Comparison of ENCODE assay signal across 8 mouse cellular contexts in the genomic region with DNA sequence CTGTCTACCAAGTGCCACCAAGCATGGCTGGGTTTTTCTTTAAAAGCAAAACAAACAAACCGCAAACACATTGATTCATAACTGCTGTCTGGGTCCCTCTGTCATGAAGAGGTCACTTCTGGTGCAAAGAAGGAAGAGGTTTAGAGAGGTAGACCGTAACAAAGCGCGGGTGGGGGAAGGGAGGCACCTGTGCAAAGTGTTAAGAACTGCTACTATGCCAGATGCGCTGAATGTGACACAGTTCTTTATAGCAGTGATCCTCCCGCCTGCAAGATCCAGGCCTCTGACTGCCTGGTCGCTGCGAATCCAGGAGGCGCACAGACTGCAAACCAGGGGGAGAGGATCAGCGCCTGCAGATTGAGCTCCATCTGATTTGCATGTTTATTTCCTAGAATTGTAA. TPM values are rescaled to one million over a fixed set of nuclear protein-coding genes. Genes with fewer than 3 reads are reported as not detected.
DNase-seq lines count a peak whose midpoint lies in the region; ATAC-seq and TF ChIP-seq lines count a peak whose summit lies in the region.

No protein-coding gene starts in this region.

- no peak overlapping the region; the same call in 1 of the 2 replicates for H3K4me3 ChIP-seq in kidney, embryonic 15.5 days (replicated peaks)
- H3K4me3 ChIP-seq in hindbrain, embryonic 14.5 days (replicated peaks; ENCODE audit: low read length): peak overlapping the region; percentile 92
- H3K4me3 ChIP-seq in neural tube, embryonic 12.5 days: no peak overlapping the region

- no peak for TF ChIP-seq POLR2A in brain, embryonic 14.5 days (IDR thresholded peaks at IDR 0.05; ENCODE audit: borderline replicate concordance, extremely low read depth, insufficient read depth, insufficient read length, poor library complexity, severe bottlenecking)

- peak overlapping the region; percentile 95 for H3K4me2 ChIP-seq in kidney, embryonic 15.5 days
- H3K4me2 ChIP-seq in hindbrain, embryonic 14.5 days (replicated peaks): peak overlapping the region; percentile 84
- H3K4me2 ChIP-seq in neural tube, embryonic 12.5 days (replicated peaks): peak overlapping the region; percentile 75

- peaks cover 32% of the 10 kb centered on the region for H3K27me3 ChIP-seq in kidney, embryonic 15.5 days
- peaks cover 17% of the 10 kb centered on the region for H3K27me3 ChIP-seq in hindbrain, embryonic 14.5 days (ENCODE audit: control insufficient read depth, insufficient read depth, low read length)
- H3K27me3 ChIP-seq in neural tube, embryonic 12.5 days (replicated peaks): peaks cover 15% of the 10 kb centered on the region; the same call in 1 of the 2 replicates

- no peak for DNase-seq in kidney, adult 11 months
- DNase-seq in brain, embryonic 14.5 days (ENCODE audit: low read depth): peak; percentile 69
- no peak for DNase-seq in hindbrain, embryonic 14.5 days (ENCODE audit: low spot score)
- DNase-seq in cerebellum, postnatal 36 days: no peak
- no peak for DNase-seq in liver
- no peak for DNase-seq in urinary bladder, postnatal 4 days (ENCODE audit: low spot score in 2 of 2)

- no peak overlapping the region for H3K9ac ChIP-seq in kidney, embryonic 15.5 days
- no peak overlapping the region for H3K9ac ChIP-seq in hindbrain, embryonic 14.5 days
- H3K9ac ChIP-seq in neural tube, embryonic 12.5 days: 0 out of 2 replicates have a peak overlapping the region, but pooled peaks have one; percentile 93

- H3K36me3 ChIP-seq in kidney, embryonic 15.5 days: no peaks in the 10 kb centered on the region
- no peaks in the 10 kb centered on the region for H3K36me3 ChIP-seq in hindbrain, embryonic 14.5 days (replicated peaks; ENCODE audit: control insufficient read depth, insufficient read depth)
- no peaks in the 10 kb centered on the region for H3K36me3 ChIP-seq in neural tube, embryonic 12.5 days

- no peak for ATAC-seq in kidney, embryonic 15.5 days (replicated peaks; ENCODE audit: low FRiP score)
- ATAC-seq in hindbrain, embryonic 14.5 days (ENCODE audit: low FRiP score): no peak
- ATAC-seq in neural tube, embryonic 12.5 days (ENCODE audit: low FRiP score, low read depth): no peak

- WGBS in kidney, embryonic 15.5 days: 16% methylated on average over 10 of the region's 10 CpGs
- 10% methylated on average over 10 of the region's 10 CpGs for WGBS in hindbrain, embryonic 14.5 days
- WGBS in neural tube, embryonic 12.5 days: 7% methylated on average over 10 of the region's 10 CpGs

- no peak for TF ChIP-seq CTCF in brain, embryonic 14.5 days (IDR thresholded peaks at IDR 0.05; ENCODE audit: borderline replicate concordance, extremely low read depth, insufficient read depth, insufficient read length)

- peaks cover 51% of the 10 kb centered on the region for H3K4me1 ChIP-seq in kidney, embryonic 15.5 days
- H3K4me1 ChIP-seq in hindbrain, embryonic 14.5 days (replicated peaks; ENCODE audit: control insufficient read depth, insufficient read depth, low read length): peaks cover 45% of the 10 kb centered on the region
- H3K4me1 ChIP-seq in neural tube, embryonic 12.5 days: peaks cover 31% of the 10 kb centered on the region

- H3K27ac ChIP-seq in kidney, embryonic 15.5 days: peak overlapping the region; percentile 95
- H3K27ac ChIP-seq in hindbrain, embryonic 14.5 days: peak overlapping the region; percentile 97
- no peak overlapping the region; the same call in 1 of the 2 replicates for H3K27ac ChIP-seq in neural tube, embryonic 12.5 days

- H3K9me3 ChIP-seq in kidney, embryonic 15.5 days (replicated peaks): no peaks in the 10 kb centered on the region
- no peaks in the 10 kb centered on the region for H3K9me3 ChIP-seq in hindbrain, embryonic 14.5 days (ENCODE audit: control insufficient read depth, low read length)
- no peaks in the 10 kb centered on the region for H3K9me3 ChIP-seq in neural tube, embryonic 12.5 days

RNA-seq across cellular contexts. Expression of a gene that starts 0.9 kb away (rescaled TPM):
- 22.9 TPM in 2 replicates for polyA plus RNA-seq in kidney, embryonic 15.5 days (2015; fragmentation: Nextera tagmentation; extraction: Ambion mirVana)
- polyA plus RNA-seq in brain, embryonic 14.5 days (2012; rRNA removed): 32.5 and 38.7 TPM in 2 replicates
- polyA plus RNA-seq in hindbrain, embryonic 14.5 days (2014; fragmentation: Nextera tagmentation; extraction: Ambion mirVana): 21.6 and 25.0 TPM in 2 replicates
- 25.2 and 25.7 TPM in 2 replicates for polyA plus RNA-seq in neural tube, embryonic 12.5 days (2016; fragmentation: Nextera tagmentation; extraction: Ambion mirVana)
